25 mouse cellular contexts compared by ENCODE assay signal in genomic region chr12:44139026-44139425, GRCm38 (mm10).
"Had no signal": no experiment of that assay in that cellular context is flagged by ENCODE, and none has a peak within 500 bp of the region (broad histone marks: within the 10 kb centered on the region; RNA-seq: fewer than 3 reads in every experiment).

No protein-coding gene starts in this region.

- DNase-seq: kidney, adult 8-10 months; kidney, postnatal 10 days; kidney, postnatal 36 days; liver; lung, adult 18-20 months; lung, postnatal 10 days; lung, postnatal 36 days; retina, postnatal 1 day; right cerebral cortex, postnatal 14 days; right cerebral cortex, postnatal 4 days; thymus, postnatal 25 days had no signal

- H3K27ac ChIP-seq: kidney, embryonic 15.5 days; limb, embryonic 10.5 days; limb, embryonic 13.5 days; liver, embryonic 12.5 days; liver, embryonic 15.5 days; lung, embryonic 15.5 days; midbrain, embryonic 10.5 days; midbrain, embryonic 13.5 days; neural tube, embryonic 13.5 days; stomach, postnatal 0 days had no signal

- H3K36me3 ChIP-seq: kidney, embryonic 15.5 days; limb, embryonic 10.5 days; limb, embryonic 13.5 days; liver, embryonic 12.5 days; liver, embryonic 15.5 days; lung, embryonic 15.5 days; midbrain, embryonic 10.5 days; midbrain, embryonic 13.5 days; neural tube, embryonic 13.5 days had no signal

- H3K4me1 ChIP-seq: kidney, embryonic 15.5 days; limb, embryonic 10.5 days; limb, embryonic 13.5 days; liver, embryonic 12.5 days; liver, embryonic 15.5 days; lung, embryonic 15.5 days; megakaryocyte, embryonic 14.5 days; midbrain, embryonic 10.5 days; midbrain, embryonic 13.5 days; neural tube, embryonic 13.5 days had no signal

- ATAC-seq: intestine, postnatal 0 days; liver, embryonic 12.5 days; midbrain, embryonic 13.5 days; midbrain, embryonic 16.5 days had no signal

- H3K27me3 ChIP-seq: kidney, embryonic 15.5 days; limb, embryonic 13.5 days; liver, embryonic 12.5 days; liver, embryonic 15.5 days; lung, embryonic 15.5 days; megakaryocyte, embryonic 14.5 days; midbrain, embryonic 13.5 days; neural tube, embryonic 13.5 days had no signal

- H3K4me3 ChIP-seq: kidney, embryonic 15.5 days; limb, embryonic 10.5 days; limb, embryonic 13.5 days; liver, embryonic 12.5 days; liver, embryonic 15.5 days; lung, embryonic 15.5 days; megakaryocyte, embryonic 14.5 days; midbrain, embryonic 10.5 days; midbrain, embryonic 13.5 days; myocyte; neural tube, embryonic 13.5 days had no signal
